Mouse (Mus musculus) lung, postnatal 10 days (tissue): ENCODE measurements around the gene Bag3.
"Not testable (repeated sequence)": the region's sequence is repeated elsewhere in the genome, so short reads cannot be mapped to it uniquely, and the experiment has no call there.

ENCODE experiments used
- DNase-seq: peaks from one replicate; pipeline ENCODE4 v3.0.0; 2021

The Bag3 gene

DNA sequence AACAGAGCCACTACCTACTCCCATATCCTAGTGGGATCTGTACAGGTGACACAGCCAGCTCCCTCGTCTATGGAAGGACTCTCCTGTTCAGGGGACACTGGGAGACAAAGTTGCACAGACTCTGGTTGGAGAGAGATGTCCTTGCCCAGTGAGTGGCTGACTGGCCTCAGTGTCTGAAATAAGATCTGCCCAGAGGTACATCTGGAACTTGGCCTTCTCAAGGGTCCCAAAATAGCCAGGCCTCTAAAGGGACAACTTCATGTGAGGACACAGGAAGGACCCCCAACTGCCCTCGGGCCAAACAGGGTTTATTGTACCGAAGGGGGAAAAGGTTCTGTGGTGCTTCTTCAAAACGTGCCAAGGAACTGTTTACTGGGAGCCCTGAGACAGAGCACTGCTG is 14.8 kb downstream of the Bag3 start:
- DNase-seq = no peak

DNA sequence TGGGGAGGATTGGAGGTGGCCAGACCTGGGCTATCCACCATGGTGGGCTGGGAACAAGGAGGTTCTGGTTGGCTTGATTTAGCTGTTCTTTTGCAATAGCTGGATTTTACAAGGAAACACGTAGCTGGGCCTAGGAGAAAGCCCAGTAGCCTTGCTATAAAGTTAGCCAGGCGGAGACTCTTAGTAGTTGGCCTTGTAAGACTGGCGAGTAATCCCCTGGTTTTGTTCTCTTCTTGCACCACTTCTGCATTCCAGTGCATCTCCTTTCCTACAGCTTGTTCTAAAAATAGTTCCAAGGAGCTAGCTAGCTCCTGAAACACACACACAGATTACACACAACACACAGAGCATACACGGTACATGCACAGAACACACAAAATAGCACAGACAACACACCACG is 15.4 kb downstream of the Bag3 start:
- no peak for DNase-seq

DNA sequence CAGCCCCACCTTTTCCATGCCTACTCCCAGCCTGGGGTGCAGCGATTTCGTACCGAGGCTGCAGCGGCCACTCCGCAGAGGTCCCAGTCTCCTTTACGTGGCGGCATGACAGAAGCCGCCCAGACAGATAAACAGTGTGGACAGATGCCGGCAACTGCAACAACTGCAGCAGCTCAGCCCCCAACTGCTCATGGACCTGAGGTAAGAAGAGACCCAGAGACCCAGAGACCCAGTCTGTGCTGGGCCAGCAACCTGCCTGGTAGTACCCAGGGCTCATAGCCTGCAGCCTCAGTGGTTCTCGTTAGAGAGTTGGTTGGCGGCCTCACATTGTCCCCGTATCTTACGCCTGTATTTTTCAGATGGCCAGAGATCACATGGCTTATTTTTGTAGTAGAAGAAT is 16.7 kb downstream of the Bag3 start:
- DNase-seq = no peak

DNA sequence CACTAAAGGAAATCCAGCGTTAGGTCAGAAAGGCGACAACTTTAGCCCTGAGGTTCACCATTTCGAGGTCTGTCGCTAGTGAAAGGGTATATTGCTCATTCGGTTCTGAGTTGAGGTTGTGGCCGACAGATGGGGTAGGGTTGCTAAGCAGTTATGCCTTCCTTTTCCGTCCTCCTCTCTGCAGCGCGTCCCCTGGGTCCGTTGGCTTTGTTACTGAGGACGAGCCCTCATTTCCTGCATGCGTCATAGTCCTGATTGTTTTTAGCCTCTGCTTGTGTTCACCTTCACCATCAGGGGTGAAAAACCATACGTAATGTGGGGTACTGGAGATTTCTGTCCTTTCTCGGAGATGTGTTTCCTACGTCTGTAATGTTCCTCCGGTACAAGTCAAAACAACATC is 17.3 kb downstream of the Bag3 start:
- DNase-seq = peak; percentile 53

DNA sequence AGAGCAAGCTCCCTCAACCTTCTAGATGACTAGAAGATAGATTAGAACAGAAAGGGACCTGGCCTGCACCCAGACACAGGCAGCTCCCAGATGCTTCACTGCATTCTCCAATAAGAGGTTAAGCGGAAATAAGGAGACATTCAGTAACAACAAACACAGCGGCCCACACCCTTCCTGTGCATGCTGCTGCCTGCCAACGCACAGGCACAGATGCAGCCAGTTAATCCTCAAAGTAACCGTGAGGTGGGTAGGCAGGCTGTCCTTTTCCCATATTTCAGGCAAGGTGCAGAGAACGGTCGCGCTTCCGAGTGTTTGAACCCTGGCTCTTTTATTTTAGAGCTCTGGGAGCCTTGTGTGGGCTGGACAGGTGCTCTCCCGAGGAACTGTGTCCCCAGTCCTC is 17.8 kb downstream of the Bag3 start:
- DNase-seq = peak; percentile 69

DNA sequence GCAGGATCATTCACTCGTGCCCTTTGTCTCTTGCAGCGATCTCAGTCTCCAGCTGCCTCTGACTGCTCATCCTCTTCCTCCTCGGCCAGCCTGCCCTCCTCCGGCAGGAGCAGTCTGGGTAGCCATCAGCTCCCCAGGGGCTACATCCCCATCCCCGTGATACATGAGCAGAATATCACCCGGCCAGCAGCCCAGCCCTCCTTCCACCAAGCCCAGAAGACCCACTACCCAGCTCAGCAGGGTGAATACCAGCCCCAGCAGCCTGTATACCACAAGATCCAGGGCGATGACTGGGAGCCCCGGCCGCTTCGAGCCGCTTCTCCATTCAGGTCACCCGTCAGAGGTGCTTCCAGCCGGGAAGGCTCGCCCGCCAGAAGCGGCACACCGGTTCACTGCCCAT is 18.4 kb downstream of the Bag3 start:
- no peak for DNase-seq

DNA sequence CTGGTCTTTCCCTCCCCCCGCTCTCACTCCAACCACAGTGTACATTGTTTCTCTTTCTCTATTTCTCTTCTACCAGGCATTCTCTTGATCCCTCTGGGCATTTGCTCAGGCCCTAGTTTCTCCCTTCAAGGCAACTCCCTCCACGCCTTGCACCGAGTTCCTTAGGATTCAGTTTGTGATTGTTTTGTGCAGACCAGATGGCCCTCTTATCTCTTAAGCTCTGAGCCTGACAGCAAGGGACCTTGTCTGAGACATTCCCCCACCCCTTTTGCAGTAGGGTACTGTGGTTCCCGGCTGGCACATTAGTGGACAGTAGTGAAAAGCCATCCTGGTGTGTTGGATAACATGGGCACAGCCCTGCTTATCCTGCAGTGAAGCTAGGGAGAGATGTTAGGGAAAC is 19.1 kb downstream of the Bag3 start:
- no peak for DNase-seq

DNA sequence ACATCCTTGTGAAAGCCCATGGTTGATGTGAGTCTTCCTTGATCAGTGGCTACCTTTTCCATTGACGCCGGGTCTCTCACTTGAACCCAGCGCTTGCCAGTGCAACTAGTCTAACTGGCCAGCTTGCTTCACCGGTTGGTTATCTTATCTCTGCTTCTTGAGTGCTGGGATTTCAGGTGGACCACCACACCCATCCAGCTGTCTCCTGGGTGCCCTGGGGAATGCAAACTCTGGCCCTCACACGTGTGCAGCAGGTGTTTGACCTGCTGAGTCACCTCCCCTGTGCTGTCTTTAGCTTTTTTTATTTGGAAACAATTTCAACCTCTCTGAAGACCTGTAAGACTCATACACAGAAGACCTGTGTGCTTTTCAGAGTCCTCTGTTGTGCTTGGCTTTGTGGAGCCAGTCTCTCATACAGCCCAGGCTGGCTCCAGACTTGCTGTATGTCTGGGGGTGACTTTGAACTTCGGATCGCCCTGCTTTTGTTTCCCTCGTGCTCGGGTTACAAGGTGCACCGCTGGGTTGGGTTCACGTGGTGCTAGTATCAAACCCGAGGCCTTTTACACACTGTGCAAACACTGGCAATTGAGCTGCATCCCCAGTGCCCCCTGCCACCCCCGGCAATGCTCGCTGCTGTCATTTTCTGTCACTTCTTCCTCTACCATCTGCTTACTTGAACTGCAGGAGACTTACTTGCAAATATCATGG is 19.9 kb downstream of the Bag3 start:
- DNase-seq = no peak

DNA sequence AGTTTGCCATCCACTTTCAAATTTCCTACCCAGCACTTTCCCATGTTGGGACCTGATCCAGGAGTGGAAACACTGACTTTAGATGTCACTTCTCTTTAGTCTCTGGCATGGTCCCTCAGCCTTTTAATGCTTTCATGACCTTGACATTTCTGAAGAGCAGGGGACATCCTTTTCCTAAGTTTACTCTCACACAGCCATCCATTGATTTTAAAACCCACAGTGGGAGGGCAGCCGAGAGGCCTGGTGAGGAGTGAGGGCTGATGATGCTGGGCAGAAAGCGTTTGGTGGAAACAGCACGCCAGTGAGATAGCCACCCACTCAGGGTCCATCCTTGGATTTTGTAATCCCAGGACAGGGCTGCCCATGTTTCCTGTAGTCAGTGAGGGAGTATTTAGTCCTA is 20.5 kb downstream of the Bag3 start:
- no peak for DNase-seq

DNA sequence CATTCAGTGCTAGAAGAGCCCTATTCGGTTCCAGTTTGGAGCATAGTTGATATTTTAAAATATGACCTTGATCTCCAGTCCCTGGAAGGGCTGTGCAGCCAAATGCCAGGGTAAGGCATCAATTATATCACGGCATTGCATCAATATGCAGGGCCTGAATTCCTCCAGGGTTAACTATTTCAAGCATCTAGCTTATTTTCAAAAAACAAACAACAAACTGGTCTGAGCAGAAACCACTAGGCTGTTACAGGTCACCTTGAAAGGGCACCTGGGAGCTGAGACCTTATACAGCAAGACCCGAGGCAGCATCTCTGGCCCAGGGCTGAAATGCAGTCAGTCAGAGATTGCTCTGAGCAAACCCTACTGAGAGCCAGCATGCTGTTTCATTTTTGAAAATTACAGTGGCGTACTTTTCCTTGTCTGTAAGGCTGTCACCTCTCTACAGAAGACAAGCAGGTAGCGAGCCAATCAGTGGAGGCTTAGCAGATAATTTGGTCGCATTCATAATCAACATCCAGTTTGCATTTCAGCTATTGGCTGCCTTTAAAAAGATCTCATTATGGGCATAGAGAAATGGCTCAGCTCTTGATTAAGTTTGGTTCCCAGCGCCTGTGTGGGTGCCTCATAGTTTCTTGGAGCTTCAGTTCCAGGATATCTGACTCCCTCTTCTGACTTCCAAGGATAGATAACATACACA is 21.3 kb downstream of the Bag3 start:
- DNase-seq = no peak

DNA sequence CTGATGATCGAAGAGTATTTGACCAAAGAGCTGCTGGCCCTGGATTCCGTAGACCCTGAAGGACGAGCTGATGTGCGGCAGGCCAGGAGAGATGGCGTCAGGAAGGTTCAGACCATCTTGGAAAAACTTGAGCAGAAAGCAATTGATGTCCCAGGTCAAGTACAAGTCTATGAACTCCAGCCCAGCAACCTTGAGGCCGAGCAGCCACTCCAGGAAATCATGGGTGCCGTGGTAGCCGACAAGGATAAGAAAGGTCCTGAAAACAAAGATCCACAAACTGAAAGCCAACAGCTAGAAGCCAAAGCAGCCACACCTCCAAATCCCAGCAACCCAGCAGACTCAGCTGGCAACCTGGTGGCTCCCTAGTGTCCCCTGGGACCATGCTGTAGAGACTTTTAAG is 22.6 kb downstream of the Bag3 start:
- no peak for DNase-seq

DNA sequence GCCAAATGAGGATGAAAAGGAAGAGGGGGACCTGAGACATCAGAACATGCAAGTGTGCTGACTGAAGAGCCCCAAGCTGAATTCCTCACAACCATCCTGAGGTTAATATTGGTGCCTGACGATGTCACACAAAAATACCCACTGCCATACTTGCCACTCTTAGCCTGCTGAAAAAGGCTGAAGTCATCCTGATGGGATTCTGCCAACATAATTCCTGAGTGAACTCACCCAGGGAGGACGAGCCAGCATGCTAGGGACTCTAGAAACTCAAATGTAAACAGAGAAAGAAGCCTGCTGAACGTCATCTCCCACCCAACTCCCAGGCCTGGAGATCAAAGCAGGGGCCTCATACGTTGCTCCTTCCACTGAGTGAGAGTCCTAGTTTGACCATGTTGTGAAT is 25.7 kb downstream of the Bag3 start:
- peak; percentile 82 for DNase-seq

DNA sequence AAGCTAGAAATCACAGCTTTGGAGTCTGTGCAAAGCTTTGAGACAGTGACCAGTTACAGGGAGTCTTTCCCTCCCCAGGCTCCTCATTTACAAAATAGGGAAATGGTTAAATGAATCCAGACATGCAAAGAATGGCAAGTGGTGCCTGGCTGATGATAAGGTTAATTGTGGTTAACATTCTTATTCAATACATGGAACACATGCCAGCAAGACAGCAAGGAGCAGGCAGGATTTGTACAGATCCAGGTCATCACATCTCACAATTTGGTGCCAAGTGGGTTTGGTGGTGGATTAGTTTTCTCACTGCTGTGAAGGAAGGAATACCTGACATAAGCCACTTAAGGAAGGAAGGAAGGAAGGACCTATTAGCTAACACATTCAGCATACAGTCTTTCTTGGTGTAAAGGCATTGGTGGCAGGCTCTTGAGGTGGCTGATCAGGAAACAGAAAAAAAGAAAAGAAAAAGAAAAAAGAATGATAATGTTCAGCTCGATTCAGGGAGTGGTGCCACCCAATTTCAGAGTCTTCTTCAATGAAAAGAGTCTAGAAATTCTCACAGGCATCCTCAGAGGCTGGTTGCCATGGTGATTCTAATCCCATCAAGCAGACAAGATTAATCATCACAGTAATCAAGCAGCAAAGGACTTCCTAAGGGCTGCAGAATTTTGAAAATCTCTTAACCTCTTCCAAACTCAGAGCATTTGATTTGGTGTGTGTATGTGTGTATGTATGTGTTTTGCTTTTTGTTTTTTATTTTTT is 27.1 kb downstream of the Bag3 start:
- no peak for DNase-seq

DNA sequence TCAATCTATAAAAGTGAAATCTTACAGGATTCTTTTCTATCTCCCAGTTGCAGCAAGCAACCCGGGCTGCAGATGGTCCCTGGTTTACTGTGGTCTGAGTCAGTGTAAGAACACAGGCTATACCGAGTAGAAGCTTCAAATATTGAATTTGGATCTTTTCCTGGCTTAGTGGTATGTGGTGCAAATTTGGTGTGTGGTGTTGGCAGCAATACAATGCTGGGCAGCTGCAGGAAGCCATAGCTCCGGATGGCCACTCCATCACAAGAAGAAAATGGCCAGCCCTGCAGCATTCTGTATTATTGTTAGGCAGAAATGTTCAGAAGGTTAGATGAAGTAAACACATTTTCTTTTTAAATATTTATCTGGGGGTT is 27.7 kb downstream of the Bag3 start:
- no peak for DNase-seq

DNA sequence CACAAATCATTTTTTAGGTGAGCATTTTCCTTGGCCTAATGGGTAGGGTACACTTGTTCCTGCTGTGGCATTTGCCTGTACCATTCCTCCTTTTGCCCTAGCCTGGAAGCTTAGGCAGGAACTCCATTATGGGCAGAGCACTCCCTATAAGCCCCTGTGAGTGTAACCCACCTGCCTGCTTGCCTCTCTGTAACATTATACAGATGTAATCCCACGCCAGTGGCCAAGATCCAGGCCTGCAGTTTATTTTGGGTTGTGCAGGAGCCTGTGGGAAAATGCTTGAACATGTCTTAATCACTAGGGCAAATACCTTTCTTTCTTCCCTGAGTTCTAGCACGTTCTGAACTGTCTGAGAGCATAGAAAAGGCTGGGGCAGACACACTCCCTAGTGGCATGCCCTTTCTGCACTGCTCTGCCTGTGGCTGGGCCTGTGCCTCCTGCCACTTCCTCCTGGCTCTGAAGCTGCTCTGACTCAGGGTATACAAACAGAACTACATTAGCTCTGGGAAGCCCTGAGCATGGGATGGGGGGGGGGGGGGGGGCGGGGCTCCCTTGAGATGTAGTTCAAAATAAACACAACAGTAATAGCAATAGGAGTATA is 29.8 kb downstream of the Bag3 start:
- no peak for DNase-seq

DNA sequence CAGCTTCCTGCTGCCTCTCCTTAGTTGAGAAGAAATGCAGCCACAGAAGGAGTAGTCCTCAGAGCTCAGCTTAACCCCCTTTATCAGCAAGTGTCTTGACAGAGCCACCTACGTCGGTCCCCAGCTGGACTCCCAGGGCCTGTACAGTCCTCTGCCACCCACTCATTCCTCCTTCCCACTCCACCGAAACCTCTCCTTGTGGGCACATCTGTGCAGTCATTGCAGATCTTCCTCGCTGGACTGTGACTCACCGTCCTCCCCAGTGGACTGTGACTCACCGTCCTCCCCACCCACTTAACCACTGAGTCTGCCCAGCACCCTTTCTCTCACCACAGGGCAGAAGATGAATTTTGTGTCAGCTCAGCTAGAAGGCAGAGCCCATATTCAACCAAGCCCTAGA is 31.1 kb downstream of the Bag3 start:
- DNase-seq = no peak

DNA sequence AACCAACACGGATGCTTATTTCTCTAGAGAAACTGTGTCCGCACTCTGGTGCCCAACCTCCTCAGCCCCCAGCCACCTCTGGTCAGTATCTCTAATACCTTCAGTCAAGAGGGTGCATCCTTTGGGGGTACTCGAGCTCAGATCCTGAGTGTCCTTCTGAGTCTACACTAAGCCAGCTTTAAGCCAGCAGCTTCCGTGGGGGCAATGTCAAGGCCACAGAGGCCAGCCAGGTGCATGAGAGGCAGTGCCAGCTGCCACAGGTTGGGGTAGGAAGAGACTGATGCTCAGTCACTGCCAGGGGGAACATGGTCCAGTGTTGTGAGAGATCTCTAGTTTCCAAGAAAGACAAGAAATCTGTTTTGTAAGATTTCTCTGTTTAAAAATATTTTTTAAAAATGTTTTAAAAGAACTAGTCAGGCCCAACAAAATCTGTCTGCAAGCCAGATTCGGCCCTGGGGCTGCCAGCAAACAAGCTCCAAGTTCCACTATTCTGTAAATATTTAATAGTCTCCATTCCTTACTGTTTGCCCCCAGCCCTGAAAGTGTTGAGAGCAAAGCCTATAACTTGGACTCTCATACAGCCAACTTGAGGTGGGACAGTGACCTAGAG is 31.8 kb downstream of the Bag3 start:
- DNase-seq = peak; percentile 60

DNA sequence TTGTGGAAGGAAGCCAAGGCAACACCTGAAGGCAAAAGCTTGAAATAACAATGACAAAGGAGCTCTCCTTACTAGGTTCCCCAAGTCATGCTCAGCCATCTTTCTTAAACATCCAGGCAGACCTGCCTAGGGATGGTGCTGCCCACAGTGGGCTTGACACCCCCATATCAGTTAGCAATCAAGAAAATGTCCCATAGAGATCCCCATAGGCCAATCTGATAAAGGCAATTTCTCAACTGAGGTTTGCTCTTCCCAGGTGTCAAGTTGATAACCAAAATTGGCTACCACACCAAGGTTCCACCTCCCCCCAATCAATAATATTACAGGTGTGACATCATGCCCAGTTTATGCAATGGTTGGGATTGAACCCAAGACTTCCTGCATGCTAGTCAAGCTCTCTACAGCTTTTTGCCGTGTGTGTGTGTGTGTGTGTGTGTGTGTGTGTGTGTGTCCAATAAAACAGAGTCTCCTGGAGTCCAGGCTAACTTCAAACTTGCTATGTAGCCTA is 33.6 kb downstream of the Bag3 start:
- DNase-seq = no peak

DNA sequence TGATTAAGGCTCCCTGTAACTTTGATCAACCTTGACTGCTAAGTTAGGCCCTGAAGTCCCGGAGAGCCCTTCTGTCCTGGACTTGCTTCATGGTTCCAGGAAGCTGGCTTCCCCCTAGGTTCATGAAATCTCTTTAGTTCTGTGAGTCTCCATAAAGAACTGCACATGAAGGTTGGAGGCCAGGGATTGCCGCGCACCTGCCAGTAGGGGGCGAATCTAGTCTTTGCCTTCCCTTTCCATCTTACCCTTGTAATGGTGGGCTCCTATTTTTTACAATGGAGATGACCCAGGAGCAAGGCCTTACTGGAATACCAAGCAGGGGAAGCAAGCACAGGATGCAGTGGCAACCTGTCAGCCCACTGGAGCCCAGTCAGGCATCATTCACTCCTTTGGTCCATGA is 40.0 kb downstream of the Bag3 start:
- peak; percentile 53 for DNase-seq

DNA sequence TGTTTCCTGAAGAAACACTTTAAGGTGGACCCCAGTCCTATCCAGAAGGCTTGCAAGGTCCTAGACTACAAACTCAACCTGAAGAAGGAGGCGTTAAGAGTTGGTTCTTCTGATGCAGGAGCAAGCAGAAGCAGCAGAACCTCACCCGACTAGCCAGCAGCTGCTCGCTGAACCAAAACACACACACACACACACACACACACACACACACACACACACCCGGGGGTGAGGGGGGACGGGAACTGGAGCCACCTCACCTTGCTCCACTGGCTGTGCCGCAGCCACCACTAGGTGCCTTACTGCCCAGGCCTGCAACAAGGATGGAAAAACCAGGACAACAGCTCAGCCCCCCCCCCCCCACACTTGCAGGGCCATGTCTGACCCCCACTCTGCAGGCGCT is 42.9 kb downstream of the Bag3 start:
- no peak for DNase-seq

DNA sequence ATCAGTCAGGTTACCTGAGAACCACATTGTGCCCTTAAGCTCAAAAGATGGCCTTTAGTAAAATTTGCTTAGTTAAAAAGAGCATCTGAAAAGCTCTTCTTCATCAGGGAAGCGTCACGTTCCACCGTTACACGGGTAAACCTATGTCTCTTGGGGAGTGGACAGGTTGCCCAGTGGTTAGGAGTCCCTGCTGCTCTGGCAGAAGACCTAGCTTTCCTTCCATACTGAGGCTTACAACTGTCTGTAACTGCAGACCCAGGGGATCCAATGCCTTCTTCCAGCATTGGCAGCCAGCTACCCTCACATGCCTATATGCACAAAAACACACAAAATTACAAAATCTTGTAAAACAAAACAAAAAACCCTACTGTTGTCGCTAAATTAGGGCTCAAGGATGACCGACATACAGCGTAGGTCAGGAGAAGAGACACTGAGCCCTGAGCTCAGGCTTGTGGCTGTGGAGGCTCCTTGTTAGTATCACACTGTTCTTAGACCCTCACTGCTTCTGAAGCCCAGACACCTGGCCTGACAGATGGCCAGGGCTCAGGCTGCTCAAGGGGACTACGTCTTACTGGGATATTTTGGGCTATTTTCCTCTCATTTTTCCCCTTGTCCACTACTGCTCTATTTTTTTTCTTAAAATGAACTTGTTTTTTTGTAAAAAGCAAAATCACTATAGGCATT is 44.3 kb downstream of the Bag3 start:
- DNase-seq = no peak

DNA sequence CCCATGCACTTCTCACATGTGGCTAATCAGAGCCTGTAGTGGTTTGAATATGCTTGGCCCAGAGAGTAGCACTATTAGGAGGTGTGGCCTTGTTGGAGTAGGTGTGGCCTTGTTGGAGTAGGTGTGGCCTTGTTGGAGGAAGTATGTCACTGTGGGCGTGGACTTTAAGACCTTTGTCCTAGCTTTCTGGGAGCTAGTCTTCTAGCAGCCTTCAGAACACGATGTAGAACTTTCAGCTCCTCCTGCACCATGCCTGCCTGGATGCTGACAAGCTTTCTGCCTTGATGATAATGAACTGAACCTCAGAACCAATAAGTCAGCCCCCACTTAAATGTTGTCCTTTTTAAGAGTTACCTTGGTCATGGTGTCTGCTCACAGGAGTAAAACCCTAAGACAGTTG is 46.0 kb downstream of the Bag3 start:
- not testable (repeated sequence) for DNase-seq
